Comparison of ENCODE assay signal across 28 mouse cellular contexts in genomic region chr7:123425134-123425757, GRCm38 (mm10). TPM values are rescaled to one million over a fixed set of nuclear protein-coding genes. Genes with fewer than 3 reads are reported as not detected.
DNase-seq lines count a peak whose midpoint lies in the region; ATAC-seq lines count a peak whose summit lies in the region.
"Had no signal": no experiment of that assay in that cellular context is flagged by ENCODE, and none has a peak within 500 bp of the region (broad histone marks: within the 10 kb centered on the region; RNA-seq: fewer than 3 reads in every experiment).

No protein-coding gene starts in this region.

- no peak overlapping the region for H3K4me2 ChIP-seq in kidney, embryonic 16.5 days (replicated peaks; ENCODE audit: low read depth, low read length)
- H3K4me2 ChIP-seq in heart, embryonic 15.5 days, result no peak overlapping the region
- no peak overlapping the region for H3K4me2 ChIP-seq in midbrain, embryonic 16.5 days (ENCODE audit: low read length)
- H3K4me2 ChIP-seq: embryonic facial prominence, embryonic 15.5 days; hindbrain, embryonic 12.5 days; limb, embryonic 15.5 days; lung, embryonic 14.5 days; midbrain, embryonic 13.5 days had no signal

- H3K27me3 ChIP-seq in kidney, embryonic 16.5 days (ENCODE audit: insufficient read depth, low read length), result no peaks in the 10 kb centered on the region
- no peaks in the 10 kb centered on the region for H3K27me3 ChIP-seq in heart, embryonic 15.5 days
- no peaks in the 10 kb centered on the region for H3K27me3 ChIP-seq in midbrain, embryonic 16.5 days (ENCODE audit: control insufficient read depth, insufficient read depth, low read depth, low read length)
- H3K27me3 ChIP-seq: embryonic facial prominence, embryonic 15.5 days; hindbrain, embryonic 12.5 days; limb, embryonic 15.5 days; megakaryocyte, embryonic 14.5 days; midbrain, embryonic 13.5 days; Patski had no signal

- H3K27ac ChIP-seq in kidney, embryonic 16.5 days (ENCODE audit: low read length), result no peak overlapping the region
- peak overlapping the region; percentile 46; the same call in 1 of the 2 replicates for H3K27ac ChIP-seq in heart, embryonic 15.5 days
- H3K27ac ChIP-seq in midbrain, embryonic 16.5 days (ENCODE audit: low read length), result no peak overlapping the region
- H3K27ac ChIP-seq: embryonic facial prominence, embryonic 15.5 days; hindbrain, embryonic 12.5 days; limb, embryonic 15.5 days; liver, embryonic 14.5 days; midbrain, embryonic 13.5 days had no signal

- no peak overlapping the region for H3K4me3 ChIP-seq in kidney, embryonic 16.5 days (ENCODE audit: low read length)
- no peak overlapping the region for H3K4me3 ChIP-seq in heart, embryonic 15.5 days
- H3K4me3 ChIP-seq in midbrain, embryonic 16.5 days (ENCODE audit: low read depth, low read length), result no peak overlapping the region
- H3K4me3 ChIP-seq: embryonic facial prominence, embryonic 15.5 days; hindbrain, embryonic 12.5 days; limb, embryonic 15.5 days; megakaryocyte, embryonic 14.5 days; midbrain, embryonic 13.5 days had no signal

- H3K9me3 ChIP-seq in kidney, embryonic 16.5 days (ENCODE audit: low read length), result no peaks in the 10 kb centered on the region
- H3K9me3 ChIP-seq in heart, embryonic 15.5 days (replicated peaks), result no peaks in the 10 kb centered on the region
- no peaks in the 10 kb centered on the region for H3K9me3 ChIP-seq in midbrain, embryonic 16.5 days (replicated peaks; ENCODE audit: control insufficient read depth, low read length, poor library complexity, severe bottlenecking)
- H3K9me3 ChIP-seq: embryonic facial prominence, embryonic 15.5 days; hindbrain, embryonic 12.5 days; limb, embryonic 15.5 days; megakaryocyte, embryonic 14.5 days; midbrain, embryonic 13.5 days had no signal

- H3K36me3 ChIP-seq in kidney, embryonic 16.5 days (ENCODE audit: insufficient read depth, low read length), result peaks cover 14% of the 10 kb centered on the region
- peaks cover 17% of the 10 kb centered on the region; the same call in 1 of the 2 replicates for H3K36me3 ChIP-seq in heart, embryonic 15.5 days
- peaks cover 27% of the 10 kb centered on the region for H3K36me3 ChIP-seq in midbrain, embryonic 16.5 days (ENCODE audit: control insufficient read depth, insufficient read depth, low read length)

- no peak for ATAC-seq in kidney, embryonic 16.5 days (ENCODE audit: low FRiP score, low TSS enrichment)
- peak; percentile 84 for ATAC-seq in heart, embryonic 15.5 days (replicated peaks; ENCODE audit: insufficient number of reproducible peaks, insufficient read depth, low FRiP score, low read depth)
- ATAC-seq in midbrain, embryonic 16.5 days, result no peak
- ATAC-seq: forebrain, embryonic 14.5 days; intestine, postnatal 0 days; midbrain, embryonic 13.5 days; Patski had no signal

- DNase-seq in heart, adult 18-20 months, result peak; percentile 38 to 45
- DNase-seq in heart, postnatal 4 days, result no peak
- DNase-seq in kidney, adult 11 months, result peak; percentile 57
- DNase-seq in kidney, postnatal 14 days, result peak; percentile 58
- DNase-seq in left cerebral cortex, adult 9 months (ENCODE audit: low spot score in 2 of 2), result no peak
- DNase-seq: adrenal gland, adult 2 months; cerebellum, adult 8-10 months; layer of hippocampus, postnatal 36 days; left cerebral cortex, postnatal 4 days; lung, embryonic 14.5 days; lung, postnatal 36 days; thymus, adult 2 months had no signal

- H3K9ac ChIP-seq in kidney, embryonic 16.5 days (replicated peaks; ENCODE audit: low read length), result no peak overlapping the region
- H3K9ac ChIP-seq in heart, embryonic 15.5 days, result no peak overlapping the region
- H3K9ac ChIP-seq in midbrain, embryonic 16.5 days (ENCODE audit: low read depth, low read length), result no peak overlapping the region
- H3K9ac ChIP-seq: embryonic facial prominence, embryonic 15.5 days; hindbrain, embryonic 12.5 days; limb, embryonic 15.5 days; liver, embryonic 14.5 days; lung, embryonic 14.5 days; midbrain, embryonic 13.5 days had no signal

- WGBS in kidney, embryonic 16.5 days, result 81% methylated on average over 6 of the region's 6 CpGs
- 73% methylated on average over 6 of the region's 6 CpGs for WGBS in heart, embryonic 15.5 days
- 88% methylated on average over 6 of the region's 6 CpGs for WGBS in midbrain, embryonic 16.5 days

- no peaks in the 10 kb centered on the region for H3K4me1 ChIP-seq in kidney, embryonic 16.5 days (ENCODE audit: insufficient read depth, low read length)
- peaks cover 14% of the 10 kb centered on the region for H3K4me1 ChIP-seq in heart, embryonic 15.5 days (replicated peaks)
- H3K4me1 ChIP-seq in midbrain, embryonic 16.5 days (ENCODE audit: control insufficient read depth, insufficient read depth, low read length), result no peaks in the 10 kb centered on the region
- H3K4me1 ChIP-seq: embryonic facial prominence, embryonic 15.5 days; hindbrain, embryonic 12.5 days; limb, embryonic 15.5 days; midbrain, embryonic 13.5 days had no signal

RNA-seq across cellular contexts. Expression of gene Aqp8, which starts 36.8 kb away (rescaled TPM):
- 10 to 100 TPM in 1 of 2 experiments, 1 to 10 TPM in 1; 7.8 to 11.5 TPM for total RNA-seq in heart, adult 18-20 months (2021)
- total RNA-seq in heart, postnatal 4 days (2021), result 1 to 10 TPM; 3.2 to 4.8 TPM
- 0.31 and 0.69 TPM in 2 replicates for polyA plus RNA-seq in kidney, embryonic 16.5 days (2015; fragmentation: Nextera tagmentation; extraction: Ambion mirVana)
- polyA plus RNA-seq in heart, embryonic 15.5 days (2015; fragmentation: Nextera tagmentation; extraction: Ambion mirVana), result 1.3 and 2.2 TPM in 2 replicates
- not detected in 2 replicates for polyA plus RNA-seq in midbrain, embryonic 16.5 days (2015; fragmentation: Nextera tagmentation; extraction: Ambion mirVana)
- total RNA-seq: adrenal gland, adult 2 months; common myeloid progenitor, adult 5-6 weeks; gastrocnemius, adult 8-10 months; layer of hippocampus, adult 8-10 months; layer of hippocampus, postnatal 36 days; left cerebral cortex, postnatal 4 days had no signal
- polyA plus RNA-seq: adrenal gland, adult 2 months; embryonic facial prominence, embryonic 15.5 days; forebrain, embryonic 14.5 days; limb, embryonic 15.5 days; lung, embryonic 14.5 days; midbrain, embryonic 13.5 days; Patski; urinary bladder, adult 2 months had no signal

RNA-seq across cellular contexts. Expression of gene Arhgap17, which starts 55.5 kb away (rescaled TPM):
- 10 to 100 TPM; 12.5 to 16.2 TPM for total RNA-seq in heart, adult 18-20 months (2021)
- total RNA-seq in heart, postnatal 4 days (2021), result 10 to 100 TPM; 20.2 to 22.0 TPM
- polyA plus RNA-seq in kidney, embryonic 16.5 days (2015; fragmentation: Nextera tagmentation; extraction: Ambion mirVana), result 21.3 and 26.9 TPM in 2 replicates
- polyA plus RNA-seq in heart, embryonic 15.5 days (2015; fragmentation: Nextera tagmentation; extraction: Ambion mirVana), result 11.6 and 16.2 TPM in 2 replicates
- 8.3 and 8.9 TPM in 2 replicates for polyA plus RNA-seq in midbrain, embryonic 16.5 days (2015; fragmentation: Nextera tagmentation; extraction: Ambion mirVana)

RNA-seq across cellular contexts. Expression of gene Lcmt1, which starts 55.7 kb away (rescaled TPM):
- 10 to 100 TPM; 21.8 to 22.1 TPM for total RNA-seq in heart, adult 18-20 months (2021)
- 10 to 100 TPM; 25.9 to 28.8 TPM for total RNA-seq in heart, postnatal 4 days (2021)
- polyA plus RNA-seq in kidney, embryonic 16.5 days (2015; fragmentation: Nextera tagmentation; extraction: Ambion mirVana), result 58.5 and 59.9 TPM in 2 replicates
- polyA plus RNA-seq in heart, embryonic 15.5 days (2015; fragmentation: Nextera tagmentation; extraction: Ambion mirVana), result 35.2 and 38.1 TPM in 2 replicates
- 110 and 117 TPM in 2 replicates for polyA plus RNA-seq in midbrain, embryonic 16.5 days (2015; fragmentation: Nextera tagmentation; extraction: Ambion mirVana)

Comparison
In these comparisons a context has a peak if more than half of its experiments do, and no peak if none do; other contexts are left out.
1. DNase-seq: peak in heart, adult 18-20 months (2 of 2), kidney, adult 11 months (single experiment) and kidney, postnatal 14 days (single experiment); none in heart, postnatal 4 days (single experiment) and left cerebral cortex, adult 9 months (0 of 2).